Mouse (Mus musculus): ENCODE results near the gene Aarsd1. TPM values are rescaled to one million over a fixed set of nuclear protein-coding genes. Genes with fewer than 3 reads are reported as not detected.
A peak's percentile ranks its signal among the peaks of the same experiment; 100 is the strongest.
"Not testable (repeated sequence)": the region's sequence is repeated elsewhere in the genome, so short reads cannot be mapped to it uniquely, and the experiment has no call there.

The Aarsd1 gene
- total RNA-seq, 2 experiments from 2014 or later, result 41.9 to 43.7 TPM

DNA sequence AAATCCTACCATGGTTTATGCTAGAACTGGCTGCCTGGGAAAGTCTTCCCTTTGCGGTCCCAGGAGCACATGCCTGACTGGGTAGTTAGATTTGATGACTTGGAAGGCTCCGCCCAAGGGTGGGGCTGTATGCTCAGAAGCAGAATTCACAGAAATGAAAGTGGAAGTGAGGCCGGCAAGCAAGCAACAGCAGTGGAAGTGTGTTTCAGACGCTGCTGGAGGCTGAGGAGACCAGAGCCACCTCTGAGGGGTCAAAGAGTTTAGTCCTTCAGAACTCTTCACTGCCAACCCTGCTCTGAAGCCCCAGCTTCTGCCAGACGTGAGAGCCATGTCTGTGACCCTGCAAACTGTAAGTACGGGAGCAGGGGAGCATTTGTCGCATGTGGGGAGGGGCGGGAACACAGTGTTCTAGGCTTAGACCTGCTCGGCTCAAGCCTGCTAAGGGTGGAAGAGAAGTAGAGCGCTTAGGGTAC, 30.9 kb upstream of the Aarsd1 start, which contains the start of gene Ifi35:
Gene Ifi35, plus strand, starts transcription at position 134 of the 473 bp plus-strand sequence.
- no peak for DNase-seq (ENCODE audit: low spot score in 2 of 2)

DNA sequence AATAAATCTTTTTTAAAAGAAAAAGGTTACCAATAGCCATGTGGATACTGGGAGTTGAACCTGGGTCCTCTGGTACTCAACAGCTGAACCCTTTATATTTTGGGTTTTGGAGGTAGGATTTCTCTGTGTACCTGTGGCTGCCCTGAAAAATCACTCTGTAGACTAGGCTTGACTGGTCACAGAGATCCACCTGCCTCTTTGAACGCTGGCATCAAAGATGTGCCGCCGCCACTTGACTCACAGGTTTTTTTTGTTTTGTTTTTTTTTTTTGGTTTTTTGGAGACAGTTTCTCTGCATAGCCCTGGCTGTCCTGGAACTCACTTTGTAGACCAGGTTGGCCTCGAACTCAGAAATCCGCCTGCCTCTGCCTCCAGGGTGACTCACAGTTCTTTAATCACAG, 30.4 kb upstream of the Aarsd1 start:
- DNase-seq (ENCODE audit: low spot score in 2 of 2), result no peak

DNA sequence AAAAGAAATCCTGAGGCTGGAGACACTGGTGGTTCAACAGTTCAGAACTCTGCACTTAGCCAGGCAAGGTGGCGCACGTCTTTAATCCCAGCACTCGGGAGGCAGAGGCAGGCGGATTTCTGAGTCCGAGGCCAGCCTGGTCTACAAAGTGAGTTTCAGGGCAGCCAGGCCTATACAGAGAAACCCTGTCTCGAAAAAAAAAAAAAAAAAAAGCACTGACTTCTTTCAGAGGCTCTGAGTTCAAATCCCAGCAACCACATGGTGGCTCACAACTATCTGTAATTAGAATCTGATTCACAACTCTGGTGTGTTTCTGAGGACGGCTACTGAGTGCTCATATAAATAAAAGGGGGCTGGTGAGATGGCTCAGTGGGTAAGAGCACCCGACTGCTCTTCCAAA, 29.4 kb upstream of the Aarsd1 start:
- DNase-seq (ENCODE audit: low spot score in 2 of 2), result not testable (repeated sequence)

DNA sequence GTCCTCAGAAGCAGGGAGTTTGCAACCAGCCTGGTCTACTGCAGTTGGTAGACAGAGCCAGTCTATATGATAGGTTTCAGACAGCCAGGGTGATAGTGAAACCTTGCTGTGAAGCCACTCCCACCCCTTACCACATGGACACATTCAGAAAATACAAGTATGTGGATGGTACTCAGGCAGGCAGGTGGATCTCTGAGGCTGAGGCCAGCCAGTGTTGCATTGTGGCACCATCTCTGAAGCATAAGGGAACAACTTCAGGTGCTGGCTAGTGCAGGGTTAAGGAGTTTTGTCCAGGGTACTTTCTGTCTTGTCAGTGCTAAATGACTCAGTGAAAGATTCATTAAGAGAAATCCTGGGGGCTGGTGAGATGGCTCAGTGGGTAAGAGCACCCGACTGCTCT, 28.9 kb upstream of the Aarsd1 start:
- no peak for DNase-seq (ENCODE audit: low spot score in 2 of 2)

DNA sequence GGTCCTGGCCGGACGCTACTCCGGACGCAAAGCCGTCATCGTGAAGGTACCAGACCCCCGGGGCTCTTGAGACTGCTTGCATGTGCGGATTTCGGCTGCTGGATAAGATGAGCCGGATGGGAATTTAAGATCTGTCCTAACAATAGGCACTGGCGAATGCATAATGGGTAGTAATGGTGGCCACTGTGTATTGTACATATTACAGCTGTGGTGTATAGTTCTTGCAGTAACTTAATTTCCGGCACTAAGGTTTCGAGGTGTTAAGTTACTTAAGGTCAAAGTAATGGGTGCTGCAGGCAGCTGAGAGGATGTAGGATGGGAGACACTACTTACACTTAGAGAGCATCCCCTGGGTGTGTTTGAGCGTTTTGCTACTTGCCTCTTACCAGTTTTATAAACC, 25.3 kb upstream of the Aarsd1 start:
- DNase-seq (ENCODE audit: low spot score in 2 of 2), result no peak

DNA sequence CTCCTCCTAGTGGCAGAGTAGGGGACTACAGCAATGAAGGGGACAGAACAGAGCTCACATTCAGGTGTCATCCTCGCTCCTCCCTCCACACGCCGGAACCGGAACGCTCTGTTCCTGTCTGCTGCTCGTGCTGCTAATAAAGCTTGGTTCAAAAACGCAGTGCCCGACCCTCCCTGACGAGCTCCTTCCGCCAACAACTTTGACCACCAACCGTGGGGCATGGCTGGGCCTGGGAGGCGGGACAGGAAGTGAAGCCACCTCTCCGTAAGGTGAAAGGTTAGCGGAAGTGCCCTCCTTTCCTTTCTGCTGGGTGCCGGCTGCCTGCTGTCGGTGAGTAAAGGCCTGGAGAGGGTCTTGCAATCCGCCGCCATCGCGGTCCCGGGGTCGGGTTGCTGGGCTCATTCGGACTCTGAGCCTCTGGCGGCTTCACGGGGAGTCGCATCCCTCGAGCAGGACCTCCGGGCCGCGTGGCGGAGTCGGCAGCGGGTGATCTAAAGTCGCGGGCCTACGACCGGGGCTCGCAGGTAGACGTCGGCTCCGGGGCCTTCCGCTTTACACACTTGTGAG, 24.8 kb upstream of the Aarsd1 start, which contains the start of gene Rpl27:
Gene Rpl27, plus strand, starts transcription at position 172 of the 567 bp plus-strand sequence.
- DNase-seq (ENCODE audit: low spot score in 2 of 2), result peak; percentile 93 to 99

DNA sequence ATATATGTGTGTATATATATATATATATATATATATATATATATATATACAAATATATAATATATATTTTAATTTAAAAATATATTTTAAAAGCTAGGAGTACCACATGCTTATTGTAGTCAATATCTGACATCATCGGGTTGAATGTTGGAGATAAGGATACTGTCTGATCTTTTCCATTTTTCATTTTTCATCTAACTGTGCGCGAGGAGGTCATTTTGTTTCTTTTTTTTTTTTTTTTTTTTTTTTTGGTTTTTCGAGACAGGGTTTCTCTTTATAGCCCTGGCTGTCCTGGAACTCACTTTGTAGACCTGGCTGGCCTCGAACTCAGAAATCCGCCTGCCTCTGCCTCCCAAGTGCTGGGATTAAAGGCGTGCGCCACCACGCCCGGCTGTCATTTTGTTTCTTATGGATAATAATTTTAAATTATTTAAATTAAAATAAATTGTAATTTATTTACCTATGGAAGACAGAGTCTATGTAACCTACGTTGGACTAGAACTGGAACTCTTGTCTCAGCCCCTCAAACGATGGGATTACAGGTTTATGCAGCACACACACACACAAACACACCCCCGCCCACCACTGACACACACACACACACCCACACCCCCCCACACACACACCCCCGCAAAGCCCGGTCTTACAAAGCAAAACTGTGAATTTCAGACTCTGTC, 24.2 kb upstream of the Aarsd1 start:
- not testable (repeated sequence) for DNase-seq (ENCODE audit: low spot score in 2 of 2)

DNA sequence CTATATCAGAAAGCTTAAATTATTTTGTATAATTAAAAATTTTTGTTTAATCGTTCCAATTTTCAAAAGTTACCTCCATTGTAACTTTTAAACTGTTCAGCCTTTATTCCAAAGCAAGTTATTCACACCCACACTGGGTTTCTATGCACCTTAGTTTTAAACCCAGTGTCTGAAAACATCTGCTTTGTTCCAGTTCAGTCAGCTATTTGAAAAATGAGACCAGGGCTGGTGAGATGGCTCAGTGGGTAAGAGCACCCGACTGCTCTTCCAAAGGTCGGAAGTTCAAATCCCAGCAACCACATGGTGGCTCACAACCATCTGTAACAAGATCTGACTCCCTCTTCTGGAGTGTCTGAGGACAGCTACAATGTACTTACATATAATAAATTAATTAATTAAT, 20.6 kb upstream of the Aarsd1 start:
- DNase-seq (ENCODE audit: low spot score in 2 of 2), result not testable (repeated sequence)

DNA sequence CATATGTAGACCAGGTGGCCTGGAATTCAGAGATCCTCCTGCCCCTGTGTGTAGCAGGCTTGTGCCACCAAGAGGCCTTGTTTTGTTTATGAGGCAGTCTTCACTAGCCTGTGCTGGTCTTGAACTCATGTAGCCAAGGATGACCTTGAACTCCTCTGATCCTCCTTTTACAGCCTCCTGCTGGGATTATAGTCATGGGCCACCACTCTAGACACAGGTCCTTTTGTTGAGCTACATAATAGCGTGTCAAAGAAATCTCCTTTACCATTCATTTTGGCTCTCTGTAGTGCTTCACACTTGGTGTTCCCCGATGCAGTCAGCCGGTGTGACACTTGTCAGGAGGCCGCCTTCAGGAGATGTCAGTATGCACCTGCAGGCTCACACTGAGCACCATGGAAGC, 19.5 kb upstream of the Aarsd1 start:
- DNase-seq (ENCODE audit: low spot score in 2 of 2), result no peak

DNA sequence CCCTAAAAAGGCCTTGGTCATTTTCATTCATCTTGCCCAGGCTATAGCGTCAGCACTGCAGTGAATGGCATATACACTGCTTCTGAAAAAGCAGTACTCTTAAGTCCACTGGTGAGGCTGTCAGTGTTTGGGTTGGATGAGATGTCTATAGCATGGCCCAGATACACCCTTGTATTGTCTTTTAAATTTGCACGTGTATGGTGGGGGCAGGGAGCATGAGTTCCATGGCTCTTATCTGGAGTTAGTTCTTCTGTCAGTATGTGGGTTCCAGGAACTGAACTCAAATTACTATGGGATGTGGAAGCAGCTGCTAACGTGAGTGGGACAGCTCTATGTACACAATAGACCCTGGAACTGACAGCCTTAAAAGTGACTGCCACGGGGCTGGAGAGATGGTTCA, 18.4 kb upstream of the Aarsd1 start:
- no peak for DNase-seq (ENCODE audit: low spot score in 2 of 2)

DNA sequence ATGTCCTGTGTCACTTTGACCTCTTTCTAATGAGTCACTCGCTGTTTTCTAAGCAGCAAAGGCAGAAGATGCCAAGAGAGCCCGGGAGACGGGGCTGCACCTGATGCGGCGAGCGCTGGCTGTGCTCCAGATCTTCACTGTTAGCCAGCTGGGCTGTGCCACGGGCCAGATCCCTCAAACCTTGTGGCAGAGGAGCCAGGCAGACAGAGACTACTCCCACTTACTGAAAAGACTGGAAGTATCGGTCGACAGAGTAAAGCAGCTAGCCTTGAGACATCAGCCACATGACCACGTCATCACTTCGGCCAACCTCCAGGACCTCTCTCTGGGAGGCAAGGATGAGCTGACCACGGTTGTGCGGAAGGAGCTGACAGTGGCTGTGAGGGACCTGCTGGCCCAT, 16.0 kb upstream of the Aarsd1 start:
- no peak for DNase-seq (ENCODE audit: low spot score in 2 of 2)

DNA sequence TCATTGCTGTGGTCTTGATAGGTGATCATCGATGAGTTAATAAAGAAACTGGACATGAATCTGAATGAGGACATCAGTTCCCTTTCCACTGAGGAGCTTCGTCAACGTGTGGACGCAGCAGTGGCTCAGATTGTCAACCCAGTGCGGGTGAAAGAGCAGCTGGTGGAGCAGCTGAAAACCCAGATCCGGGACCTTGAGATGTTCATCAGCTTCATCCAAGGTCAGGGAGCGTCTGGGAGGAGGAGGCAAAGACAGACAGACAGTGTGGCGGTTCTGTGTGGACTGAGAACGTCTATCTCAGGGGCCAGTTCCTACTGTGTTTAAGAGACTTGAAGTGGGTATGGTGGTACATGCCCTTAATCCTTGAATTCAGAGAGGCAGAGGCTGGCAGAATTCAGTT, 13.9 kb upstream of the Aarsd1 start:
- DNase-seq (ENCODE audit: low spot score in 2 of 2), result no peak

DNA sequence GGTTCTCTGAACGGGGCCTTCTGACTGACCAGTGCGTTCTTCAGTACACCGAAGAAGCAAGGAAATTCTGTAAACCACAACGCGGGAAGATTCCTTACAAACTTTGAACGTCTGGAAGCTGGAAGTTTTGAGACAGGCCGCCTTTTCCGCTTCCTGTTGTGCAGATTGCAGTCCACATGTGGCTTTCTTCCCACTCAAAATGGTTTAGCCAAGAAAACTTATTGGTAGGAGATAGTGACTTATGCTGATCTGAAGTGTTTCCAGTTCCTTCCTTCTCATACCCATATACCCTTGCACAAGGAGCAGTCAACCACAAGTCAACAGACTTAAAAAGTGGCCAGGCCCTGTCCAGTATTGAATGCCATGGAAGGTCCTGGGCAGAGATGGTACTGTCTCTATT, 8.8 kb upstream of the Aarsd1 start:
- no peak for DNase-seq (ENCODE audit: low spot score in 2 of 2)

DNA sequence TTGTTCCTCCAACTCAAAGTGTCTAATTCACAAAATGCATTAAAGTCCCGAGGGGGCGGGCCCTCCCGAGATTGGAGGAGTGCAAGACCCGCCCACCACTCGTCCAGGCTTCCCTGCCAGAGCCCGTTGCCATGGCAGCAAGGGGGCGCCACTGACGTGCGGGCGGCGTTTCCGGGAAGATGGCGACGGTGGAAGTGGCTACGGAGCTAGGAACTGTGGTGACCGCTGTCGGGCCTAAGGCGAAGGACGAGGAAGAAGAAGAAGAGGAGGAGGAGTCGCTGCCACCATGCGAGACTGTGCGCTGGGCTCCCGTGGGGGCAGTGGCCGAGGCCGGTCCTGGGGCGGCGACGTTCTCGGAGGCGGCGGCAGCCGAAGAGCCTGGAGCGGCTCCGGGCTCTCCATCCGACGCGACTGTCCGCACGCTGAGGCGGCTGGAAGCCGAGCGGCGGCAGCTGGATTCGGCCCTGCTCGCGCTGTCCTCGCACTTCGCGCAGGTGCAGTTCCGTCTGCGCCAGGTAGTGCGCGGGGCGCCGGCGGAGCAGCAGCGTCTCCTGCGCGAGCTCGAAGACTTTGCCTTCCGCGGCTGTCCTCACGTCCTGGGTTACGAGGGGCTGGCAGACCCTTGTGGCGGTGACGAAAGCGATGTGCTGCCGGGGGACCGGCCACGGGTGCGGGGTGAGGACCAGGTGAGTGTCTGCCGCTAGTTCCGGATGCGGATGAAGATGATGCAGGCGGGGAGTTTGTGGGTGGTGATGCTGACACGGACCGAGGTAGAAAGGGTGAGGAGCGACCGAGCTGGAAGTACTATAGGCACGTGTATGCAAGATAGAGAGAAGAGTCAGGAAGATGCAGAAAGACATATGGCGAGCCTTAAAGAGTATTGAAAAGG, 7.8 kb upstream of the Aarsd1 start, which contains the start of the genes Rundc1 and Ptges3l:
Gene Rundc1, plus strand, starts transcription at position 161 of the 889 bp plus-strand sequence.
Gene Ptges3l, minus strand, starts transcription at position 409 of the 889 bp plus-strand sequence.
- peak; percentile 94 to 98 for DNase-seq (ENCODE audit: low spot score in 2 of 2)

DNA sequence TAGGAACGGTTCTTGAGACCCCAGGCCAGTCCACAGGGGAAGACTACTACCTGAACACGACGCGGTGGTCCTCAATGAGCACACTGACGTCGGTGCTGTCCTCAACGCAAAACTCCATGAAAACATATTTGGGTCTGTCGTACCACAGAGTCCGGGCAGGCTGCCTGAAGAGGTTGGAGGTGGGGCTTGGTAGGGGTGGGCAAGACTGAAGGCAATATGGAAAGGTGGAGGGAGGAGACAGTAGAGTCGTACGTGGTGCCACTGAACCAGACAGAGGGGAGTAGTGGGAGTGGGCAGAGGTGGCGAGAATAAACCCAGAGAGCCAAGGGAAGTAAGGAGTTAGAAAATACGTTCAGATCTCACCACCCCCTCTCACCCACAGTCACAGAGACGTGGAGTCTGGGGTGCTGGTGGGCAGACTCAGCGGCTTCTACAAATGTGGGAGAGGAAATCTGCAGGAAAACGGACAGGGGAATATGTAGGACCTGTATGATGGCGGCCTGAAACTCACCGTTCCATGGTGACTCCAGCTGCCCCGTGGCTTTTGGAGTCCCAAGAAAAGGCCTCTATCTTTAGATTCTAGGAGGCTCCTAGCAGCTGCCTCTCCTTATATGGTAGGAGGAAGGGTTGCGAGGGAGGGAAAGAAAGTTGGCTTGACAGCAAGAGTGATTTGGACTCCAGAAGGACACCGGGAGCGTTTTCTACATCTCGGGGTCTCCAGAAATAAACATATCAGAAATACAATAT, 6.9 kb upstream of the Aarsd1 start, which contains the start of gene Gm27029:
Gene Gm27029, minus strand, starts transcription at position 692 of the 747 bp plus-strand sequence.
- no peak for DNase-seq (ENCODE audit: low spot score in 2 of 2)

DNA sequence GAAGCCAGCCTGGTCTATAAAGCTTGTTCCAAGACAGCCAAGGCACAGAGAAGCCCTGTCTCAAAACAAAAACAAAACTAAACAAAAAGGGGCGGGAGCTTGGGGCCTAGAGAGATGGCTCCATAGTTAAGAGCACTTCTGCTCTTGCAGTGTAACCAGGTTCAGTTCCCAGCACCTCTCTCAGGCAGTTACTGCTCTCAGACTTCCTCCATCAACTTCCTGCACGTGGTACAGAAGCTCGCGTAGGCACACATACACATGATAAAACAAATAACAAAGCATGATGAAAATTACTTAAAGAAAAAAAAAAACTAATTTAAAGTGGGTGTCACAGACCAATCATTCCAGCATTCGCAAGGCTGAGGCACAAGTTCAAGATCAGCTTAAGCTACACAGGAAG, 2.7 kb upstream of the Aarsd1 start:
- DNase-seq (ENCODE audit: low spot score in 2 of 2), result no peak

DNA sequence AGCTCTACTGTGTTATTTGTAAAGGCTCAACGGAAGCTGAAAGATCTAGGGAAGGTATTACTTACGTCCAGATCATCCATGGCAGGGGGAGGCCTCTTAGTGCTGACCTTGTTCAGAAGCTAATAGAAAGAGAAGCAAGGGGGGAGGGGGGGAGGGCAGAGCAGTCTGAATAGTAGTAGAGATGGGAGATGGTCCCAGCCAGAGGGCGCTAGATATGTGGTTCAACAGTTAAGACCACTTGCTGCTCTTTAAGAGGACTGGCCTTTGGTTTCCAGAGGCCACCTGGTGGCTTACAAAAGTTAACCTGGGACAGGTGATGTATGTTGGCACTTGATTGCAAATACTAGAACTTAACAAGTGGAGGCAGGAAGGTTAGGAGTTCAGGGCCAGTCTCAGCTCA, 2.2 kb upstream of the Aarsd1 start:
- DNase-seq (ENCODE audit: low spot score in 2 of 2), result no peak

DNA sequence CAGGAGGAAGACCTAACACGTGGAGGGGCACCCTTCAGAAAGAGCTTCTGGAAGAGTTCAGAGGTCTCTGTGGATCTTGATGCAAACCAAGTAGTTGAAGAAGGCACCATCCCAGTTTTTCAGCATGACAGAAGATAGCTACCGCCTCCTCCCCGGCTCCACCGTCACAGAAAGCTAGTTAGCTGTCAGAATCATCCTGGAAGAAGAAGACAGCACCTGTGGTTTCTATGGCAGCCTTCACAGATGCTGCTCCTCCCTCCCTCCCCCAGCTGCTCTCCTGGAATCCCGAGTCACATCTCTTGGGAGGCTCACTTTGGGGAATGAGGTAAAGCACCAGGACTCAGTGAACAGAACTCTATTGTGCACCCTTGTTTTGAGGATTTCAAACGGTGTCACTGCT, 1.6 kb upstream of the Aarsd1 start:
- no peak for DNase-seq (ENCODE audit: low spot score in 2 of 2)

DNA sequence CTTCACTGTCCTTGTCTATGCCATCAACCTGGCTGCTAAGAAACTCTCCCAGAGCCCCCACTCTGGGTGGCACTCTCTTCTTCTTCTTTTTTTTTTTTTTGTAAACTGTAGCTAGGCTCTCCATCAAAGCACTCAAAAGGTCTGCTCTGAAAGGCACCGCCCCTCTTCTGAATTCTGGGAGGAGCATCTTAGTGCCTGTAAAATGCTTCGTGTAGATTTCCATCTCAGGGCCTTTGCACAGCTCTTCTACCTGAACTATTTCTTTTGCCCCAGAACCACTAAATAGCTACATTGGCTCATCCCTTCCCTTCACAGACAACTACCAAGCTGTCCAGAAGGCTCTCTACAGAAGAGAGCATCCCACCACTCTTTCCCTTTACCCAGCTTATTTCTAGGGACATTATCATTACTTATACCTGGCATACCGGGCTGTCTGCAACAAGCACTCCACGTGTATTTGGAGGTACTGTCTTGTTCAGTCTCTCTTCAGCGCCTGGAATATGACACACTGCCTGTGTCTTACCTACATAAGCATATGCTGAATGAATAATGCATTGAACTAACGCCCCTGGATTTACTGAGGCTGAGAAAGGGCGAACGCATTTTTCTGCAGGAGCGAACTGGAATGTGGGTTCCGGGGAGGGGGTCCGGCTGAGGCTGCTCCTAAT, 848 bp downstream of the Aarsd1 start:
- no peak for DNase-seq (ENCODE audit: low spot score in 2 of 2)

DNA sequence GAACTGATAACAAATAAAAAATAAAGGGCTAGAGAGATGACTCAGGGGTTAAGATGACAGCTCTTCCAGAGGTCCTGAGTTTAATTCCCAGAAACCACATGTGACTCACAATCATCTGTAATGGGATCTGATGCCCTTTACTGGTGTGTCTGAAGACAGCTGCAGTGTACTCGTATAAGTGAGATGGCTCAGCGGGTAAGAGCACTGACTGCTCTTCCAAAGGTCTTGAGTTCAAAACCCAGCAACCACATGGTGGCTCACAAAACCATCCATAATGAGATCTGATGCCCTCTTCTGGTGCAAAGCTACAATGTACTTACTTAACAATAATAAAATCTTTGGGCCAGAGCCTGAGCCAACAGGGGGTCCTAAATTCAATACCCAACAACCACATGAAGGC, 2.1 kb downstream of the Aarsd1 start:
- no peak for DNase-seq (ENCODE audit: low spot score in 2 of 2)
